Mouse (Mus musculus) v-Abl transformed pro-B cells (cell line): ENCODE measurements around the gene Bcar1.

Source experiments
- in situ Hi-C, 2 experiments: fragments of 400-800 bp; cut with MboI; formaldehyde crosslinking; loops; one replicate each; pipeline ENCODE4 v1.15.1; 2025; ENCODE audit not compliant: unreplicated experiment in 2 of 2

Gene Bcar1

DNA sequence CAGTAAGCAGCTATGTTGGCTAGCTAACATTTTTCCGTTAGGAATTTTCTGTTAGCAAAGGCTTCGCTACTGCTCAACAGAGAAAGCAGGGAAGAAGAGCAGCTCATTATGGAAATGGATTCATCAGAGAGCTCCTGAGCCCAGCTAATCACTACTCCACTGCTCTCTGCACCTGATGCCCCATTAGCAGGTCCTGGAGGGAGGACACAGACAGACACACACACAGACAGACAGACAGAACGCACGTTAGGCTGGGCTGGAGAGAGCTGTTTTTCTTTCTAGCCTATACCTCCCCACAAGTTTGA is 26.2 kb downstream of the Bcar1 start:
- in situ Hi-C loops = loop anchor here in 1 of 2 experiments (10.0 to 25.0 kb wide), 2 partner anchors 117 to 1920 kb away; partner anchors contain the start of genes Mon1b and Syce1l

DNA sequence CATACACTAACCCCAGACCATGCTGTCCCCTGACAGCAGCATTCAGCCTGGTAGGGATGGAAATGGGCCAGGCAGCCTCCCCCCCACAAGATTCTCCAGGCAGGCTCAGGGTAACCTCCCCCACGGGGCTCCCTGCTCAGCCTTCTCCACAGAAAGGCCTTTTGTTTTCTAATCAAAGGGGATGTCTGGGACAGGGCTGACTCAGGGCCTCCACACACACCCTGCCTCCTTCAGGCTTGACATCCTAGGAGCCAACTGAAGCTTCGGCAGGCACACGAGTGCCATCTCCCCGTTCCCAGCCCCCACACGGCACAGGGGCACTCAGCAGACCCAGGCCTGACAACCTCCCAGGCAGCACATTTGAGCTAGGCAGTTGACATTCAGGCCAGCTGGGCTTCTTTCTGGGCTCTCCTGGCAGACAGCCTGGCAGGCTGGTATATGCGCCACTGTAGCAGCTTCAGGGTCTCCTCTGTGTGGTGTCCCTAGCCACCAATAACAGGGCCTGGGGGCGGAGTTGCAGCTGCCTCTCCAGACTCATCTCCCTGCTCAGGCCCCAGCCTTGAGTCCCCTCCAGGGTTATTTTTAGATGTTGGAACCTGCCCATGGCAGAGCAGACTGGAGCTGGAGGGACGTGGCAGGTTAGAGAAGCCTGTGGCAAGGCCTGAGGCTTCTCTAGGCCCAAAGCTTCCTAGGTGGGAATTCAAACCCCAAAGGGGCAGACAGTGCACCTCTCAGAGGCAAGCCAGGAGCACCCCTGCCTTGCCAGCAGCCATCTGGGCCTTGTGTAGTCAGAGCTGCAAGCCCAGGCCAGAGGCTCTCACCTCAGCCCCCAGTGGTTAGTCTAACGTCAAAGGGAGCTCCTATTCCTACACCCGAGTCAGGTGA is 26.8 kb downstream of the Bcar1 start:
- in situ Hi-C loops = loop anchor here in 1 of 2 experiments (10.0 to 25.0 kb wide), 2 partner anchors 118 to 1920 kb away; partner anchors contain the start of genes Mon1b and Syce1l

DNA sequence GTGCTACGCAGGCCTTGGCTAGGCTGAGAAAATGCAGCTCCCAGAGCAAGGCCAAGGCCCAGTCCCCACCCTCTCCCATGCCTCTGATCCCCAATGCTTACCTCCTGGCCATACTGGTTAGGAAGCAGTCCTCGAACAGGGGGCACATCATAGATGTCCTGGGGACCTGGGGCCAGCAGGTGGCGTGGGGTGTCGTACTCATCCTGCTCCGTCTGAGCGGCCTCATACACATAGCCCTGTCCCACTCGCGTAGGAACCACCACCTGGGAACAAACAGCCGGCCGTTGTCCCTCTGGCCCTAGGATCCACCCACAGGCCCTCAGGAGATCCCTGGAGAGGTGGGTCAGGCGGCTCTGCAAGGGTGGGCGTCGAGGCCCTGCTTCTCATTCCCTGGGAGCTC is 28.1 kb downstream of the Bcar1 start:
- in situ Hi-C loops = loop anchor here in 1 of 2 experiments (10.0 to 25.0 kb wide), 2 partner anchors 119 to 1922 kb away; partner anchors contain the start of genes Mon1b and Syce1l

DNA sequence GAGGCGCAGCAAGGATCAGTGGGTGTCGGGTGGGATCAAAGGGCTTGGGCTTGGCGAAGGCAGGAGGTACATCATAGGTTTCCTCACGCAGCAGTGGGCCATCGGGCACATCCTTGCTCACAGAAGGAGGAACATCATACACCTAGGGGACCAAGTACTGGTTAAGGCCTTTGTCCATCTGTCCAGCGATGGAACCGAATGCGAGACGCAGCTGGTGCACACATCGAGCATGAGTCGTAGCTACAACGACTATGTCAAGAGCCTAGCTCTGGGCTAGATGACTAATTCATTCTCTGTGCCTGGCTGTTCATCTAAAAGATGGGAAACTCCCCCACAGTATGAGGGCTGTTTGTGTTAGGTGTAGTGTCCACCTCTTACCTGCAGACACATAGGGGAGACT is 29.3 kb downstream of the Bcar1 start:
- in situ Hi-C loops = loop anchor here in 1 of 2 experiments (10.0 to 25.0 kb wide), 2 partner anchors 121 to 1923 kb away; partner anchors contain the start of genes Mon1b and Syce1l

DNA sequence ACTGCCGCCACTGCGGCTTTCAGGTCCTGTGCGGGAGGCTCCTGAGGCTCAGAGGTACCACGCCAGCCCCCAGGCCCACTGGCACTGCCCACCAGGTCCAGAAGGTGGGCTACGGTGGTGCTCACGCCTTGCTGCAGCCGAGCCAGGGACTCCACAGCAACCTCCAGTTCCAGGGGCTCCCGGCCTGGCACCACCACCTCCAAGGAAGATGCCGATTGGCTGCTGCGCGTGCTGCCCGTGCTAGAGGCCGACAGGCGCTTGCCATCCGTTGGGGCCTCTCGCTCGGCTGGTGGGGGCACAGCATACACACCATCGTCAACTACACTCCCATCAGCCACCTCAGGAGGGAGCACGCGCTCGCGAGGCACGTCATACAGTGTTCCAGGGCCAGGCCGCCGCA is 29.8 kb downstream of the Bcar1 start:
- in situ Hi-C loops = loop anchor here in 1 of 2 experiments (10.0 to 25.0 kb wide), 2 partner anchors 121 to 1923 kb away; partner anchors contain the start of genes Mon1b and Syce1l

DNA sequence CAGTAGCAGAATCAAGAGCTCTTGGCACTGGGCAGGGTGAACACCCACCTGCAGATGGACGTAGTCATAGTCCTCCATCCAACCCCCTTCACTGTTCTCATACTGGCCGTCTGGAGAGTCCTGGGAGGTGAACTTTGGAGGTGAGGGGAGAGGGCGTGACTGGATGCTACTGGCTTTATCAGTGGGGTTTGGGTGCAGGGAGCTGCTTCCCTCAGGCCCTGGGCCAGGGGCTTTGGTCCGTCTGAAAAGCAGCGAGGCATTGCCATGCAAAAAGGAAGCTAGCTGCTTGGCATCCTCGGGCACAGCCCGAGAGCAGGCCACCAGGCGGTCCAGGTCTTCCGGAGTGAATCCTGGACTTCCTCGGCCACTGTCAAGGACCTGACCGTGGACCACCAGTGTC is 30.3 kb downstream of the Bcar1 start:
- in situ Hi-C loops = loop anchor here in 1 of 2 experiments (10.0 to 25.0 kb wide), 2 partner anchors 122 to 1924 kb away; partner anchors contain the start of genes Mon1b and Syce1l

DNA sequence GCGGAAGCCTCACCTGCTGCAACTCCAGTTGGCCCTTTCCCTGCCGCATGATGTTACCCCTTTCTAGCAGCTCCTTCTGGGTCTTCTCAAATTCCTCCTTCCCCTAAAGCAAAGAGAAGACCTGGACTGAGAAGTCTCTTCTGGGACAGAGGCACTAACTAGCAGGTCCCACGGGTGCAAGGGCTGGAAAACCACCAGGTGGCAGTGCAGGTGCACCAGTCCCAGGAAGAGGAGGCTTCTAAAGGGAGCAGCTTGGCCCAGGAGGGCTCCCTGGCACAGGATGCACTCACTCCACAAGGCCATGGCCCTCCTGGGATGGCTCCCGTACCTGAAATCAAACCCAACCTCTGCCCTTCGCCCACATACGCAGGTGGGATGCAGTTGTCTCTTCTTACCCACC is 31.0 kb downstream of the Bcar1 start:
- in situ Hi-C loops = loop anchor here in 1 of 2 experiments (10.0 to 25.0 kb wide), 2 partner anchors 122 to 1925 kb away; partner anchors contain the start of genes Mon1b and Syce1l

DNA sequence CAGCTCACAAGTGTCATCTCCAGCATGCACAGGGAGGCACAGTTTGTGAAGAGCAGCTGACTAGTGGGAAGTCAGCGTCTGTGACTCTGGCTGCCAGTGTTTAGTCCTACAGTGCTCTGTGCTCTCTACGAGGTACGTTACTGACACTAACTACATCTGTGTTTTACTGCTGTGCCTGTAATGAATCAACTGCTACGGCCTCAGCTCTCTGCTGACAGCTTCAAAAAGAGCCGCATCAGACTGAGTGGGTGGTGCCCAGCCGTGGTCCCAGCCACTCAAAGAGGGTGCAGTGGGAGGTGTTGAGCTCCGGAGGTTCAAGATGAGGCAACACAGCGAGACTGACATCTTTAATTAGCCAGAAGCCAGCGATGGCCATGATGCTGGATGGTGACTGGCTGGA is 31.5 kb downstream of the Bcar1 start:
- in situ Hi-C loops = loop anchor here in 1 of 2 experiments (10.0 to 25.0 kb wide), 2 partner anchors 123 to 1925 kb away; partner anchors contain the start of genes Mon1b and Syce1l

DNA sequence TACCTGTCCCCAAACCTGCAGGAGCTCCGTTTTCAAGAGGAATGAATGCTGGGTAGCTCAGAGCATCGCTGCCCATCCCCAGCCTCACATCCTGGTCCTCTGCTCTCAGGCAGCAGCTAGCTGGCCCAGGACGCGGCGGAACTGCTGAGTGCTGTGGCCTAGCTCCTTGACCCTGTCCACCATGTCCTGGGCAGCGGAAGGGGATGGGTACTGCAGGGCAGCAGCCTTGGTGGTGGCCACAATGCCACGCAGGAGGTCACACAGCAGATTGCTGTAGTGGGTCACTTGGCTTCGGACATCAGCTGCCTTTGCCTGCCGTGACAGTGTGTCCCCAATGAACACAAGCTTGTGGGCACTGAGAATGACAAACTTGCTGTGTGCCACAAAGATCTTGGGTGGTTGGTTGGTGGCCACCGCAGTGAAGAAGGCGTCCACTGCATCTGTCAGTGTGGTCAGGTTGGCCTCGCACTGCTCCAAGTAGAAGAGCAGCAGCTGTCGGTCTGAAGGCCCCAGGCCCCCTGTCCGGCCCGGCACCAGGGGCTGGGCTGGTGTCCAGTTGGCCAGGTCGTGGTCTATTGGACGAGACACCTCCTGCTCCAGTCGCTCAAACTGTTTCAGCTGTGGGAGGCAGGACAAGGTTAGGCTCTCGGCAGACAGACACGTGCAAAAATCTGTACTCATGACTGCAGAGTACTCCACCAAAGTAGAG is 32.7 kb downstream of the Bcar1 start:
- in situ Hi-C loops = loop anchor here in 1 of 2 experiments (10.0 to 25.0 kb wide), 2 partner anchors 124 to 1926 kb away; partner anchors contain the start of genes Mon1b and Syce1l

DNA sequence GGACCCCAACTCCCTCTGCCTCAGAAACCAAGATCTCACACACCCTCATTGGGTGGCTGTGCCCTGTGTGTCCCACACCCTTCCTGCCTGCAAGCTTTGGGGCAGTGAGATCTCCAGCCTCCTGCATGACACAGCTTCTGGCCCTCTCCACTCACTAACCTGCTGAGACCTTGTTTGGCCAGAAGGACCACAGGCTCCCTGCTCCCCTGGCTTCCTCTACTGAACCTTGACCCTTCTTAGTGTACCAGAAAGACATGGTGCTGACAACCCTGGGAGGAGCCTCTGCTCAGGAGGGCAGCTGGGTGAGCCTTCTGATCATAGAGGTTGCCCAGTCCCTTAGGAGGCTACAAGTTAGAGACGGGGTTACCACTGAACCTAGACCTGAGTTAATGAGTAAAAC is 34.4 kb downstream of the Bcar1 start:
- in situ Hi-C loops = loop anchor here in 1 of 2 experiments (25.0 kb wide), 1 partner anchor 1928 kb away; the partner anchor contains the start of genes Mon1b and Syce1l

DNA sequence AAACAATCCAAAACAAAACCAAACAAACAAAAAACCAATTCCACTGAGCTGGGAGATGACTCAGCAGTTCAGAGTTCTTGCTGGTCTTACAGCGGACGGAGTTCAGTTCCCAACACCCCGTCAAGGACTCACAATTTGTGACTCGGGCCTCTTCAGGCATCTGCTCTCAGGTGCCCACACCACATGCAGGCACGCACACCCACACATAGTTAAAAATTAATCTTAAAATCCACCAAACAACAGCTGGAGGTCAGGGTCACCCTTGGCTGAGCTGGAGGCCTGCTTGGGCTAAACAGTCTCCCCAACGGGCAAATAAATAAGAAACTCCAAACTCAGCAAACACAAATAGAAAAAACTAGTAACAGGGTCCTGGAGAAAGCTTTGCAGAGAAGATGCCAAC is 35.3 kb downstream of the Bcar1 start:
- in situ Hi-C loops = loop anchor here in 1 of 2 experiments (25.0 kb wide), 1 partner anchor 1929 kb away; the partner anchor contains the start of genes Mon1b and Syce1l

DNA sequence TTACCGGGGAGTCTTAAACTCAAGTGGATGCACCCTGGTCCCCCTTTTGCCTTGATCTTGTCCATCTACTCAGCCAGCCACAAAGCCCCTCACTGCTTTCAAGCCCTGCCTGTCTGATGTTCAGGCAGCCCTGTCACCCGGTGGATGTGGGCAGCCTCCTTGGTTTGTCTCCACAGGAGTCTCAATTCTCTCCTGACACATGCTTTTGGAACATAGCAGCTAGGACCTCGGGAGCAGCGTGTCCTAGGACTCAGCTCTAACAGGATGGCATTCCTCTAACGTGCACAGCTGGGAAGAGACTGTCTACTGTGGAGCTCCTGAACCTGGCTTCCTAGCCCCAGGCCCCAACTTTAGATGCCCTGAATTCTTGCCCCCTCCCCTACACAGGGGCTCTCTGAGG is 37.9 kb downstream of the Bcar1 start:
- in situ Hi-C loops = loop anchor here in 1 of 2 experiments (25.0 kb wide), 1 partner anchor 1932 kb away; the partner anchor contains the start of genes Mon1b and Syce1l

DNA sequence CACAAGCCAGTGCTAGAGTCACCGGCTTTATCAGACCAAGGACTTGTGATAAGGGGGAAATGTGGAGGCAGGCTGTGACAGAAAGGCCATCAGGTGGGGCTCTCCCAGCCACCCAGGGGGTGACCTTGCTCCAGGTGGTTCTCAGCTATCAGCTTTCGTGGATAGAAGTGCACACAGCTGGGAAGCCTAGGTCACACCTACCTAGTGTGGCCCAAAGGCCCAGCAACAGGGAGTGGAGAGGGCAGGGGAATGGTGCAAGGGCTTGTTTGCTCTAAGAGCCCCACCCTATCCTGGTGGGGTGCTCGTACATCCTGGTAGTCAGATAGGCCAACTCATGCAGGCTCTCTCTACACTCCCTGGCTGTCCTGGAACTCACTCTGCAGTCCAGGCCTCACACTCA is 38.4 kb downstream of the Bcar1 start:
- in situ Hi-C loops = loop anchor here in 1 of 2 experiments (25.0 kb wide), 1 partner anchor 1932 kb away; the partner anchor contains the start of genes Mon1b and Syce1l

DNA sequence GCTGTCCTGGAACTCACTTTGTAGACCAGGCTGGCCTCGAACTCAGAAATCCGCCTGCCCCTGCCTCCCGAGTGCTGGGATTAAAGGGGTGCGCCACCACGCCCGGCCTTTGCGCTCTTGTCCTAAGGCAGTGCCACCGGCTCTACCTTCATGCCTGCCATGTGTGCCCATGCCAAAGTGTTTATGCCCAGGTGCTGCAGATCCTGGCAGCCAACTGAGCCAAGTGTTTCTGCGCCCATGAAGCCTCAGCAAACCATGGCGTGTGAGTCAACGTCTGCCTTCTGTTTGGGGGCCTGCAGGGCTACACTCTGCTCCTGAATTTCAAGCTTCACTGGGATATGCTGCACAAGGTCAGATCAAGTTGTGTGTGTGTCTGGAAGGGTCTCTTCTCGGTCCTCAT is 39.0 kb downstream of the Bcar1 start:
- in situ Hi-C loops = loop anchor here in 1 of 2 experiments (25.0 kb wide), 1 partner anchor 1933 kb away; the partner anchor contains the start of genes Mon1b and Syce1l

DNA sequence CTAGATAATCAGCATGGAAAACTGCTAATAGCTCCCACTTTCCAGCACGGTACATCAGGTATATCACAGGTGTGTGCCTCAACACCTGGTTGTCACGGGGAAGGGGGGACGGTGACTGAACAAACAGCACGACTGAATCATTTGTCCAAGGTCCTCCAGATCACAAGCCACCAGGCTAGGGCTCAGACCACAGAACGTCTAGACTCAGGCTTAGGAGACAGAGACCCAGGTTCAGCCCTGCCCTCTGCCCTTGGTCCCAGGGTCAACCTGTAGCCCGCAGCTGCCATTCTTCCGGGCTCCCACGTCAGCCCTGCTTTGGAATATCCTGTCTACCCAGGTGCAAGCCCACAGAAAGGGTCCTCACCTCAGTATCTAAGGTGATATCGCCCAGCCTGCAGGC is 42.2 kb downstream of the Bcar1 start:
- in situ Hi-C loops = loop anchor here in 1 of 2 experiments (25.0 kb wide), 1 partner anchor 1936 kb away; the partner anchor contains the start of genes Mon1b and Syce1l

DNA sequence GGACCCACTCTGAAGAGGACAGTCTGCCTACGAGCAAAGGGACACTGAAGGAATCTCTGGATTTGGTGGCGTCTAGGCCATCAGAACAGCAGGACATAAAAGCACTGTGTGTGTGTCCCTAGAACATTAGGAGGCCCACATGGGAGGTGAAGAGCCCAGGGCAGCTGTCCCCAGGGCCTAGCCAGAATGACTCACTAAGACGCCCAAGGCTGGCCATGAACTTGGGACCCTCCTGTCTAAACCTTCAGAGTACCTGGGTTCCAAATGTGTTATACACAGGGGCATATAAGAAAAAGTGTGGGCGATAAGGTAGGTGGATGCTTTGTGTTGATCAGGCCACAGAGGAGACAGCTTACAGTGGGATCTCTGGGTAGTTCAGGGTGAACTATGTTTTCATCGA is 42.9 kb downstream of the Bcar1 start:
- in situ Hi-C loops = loop anchor here in 1 of 2 experiments (25.0 kb wide), 1 partner anchor 1937 kb away; the partner anchor contains the start of genes Mon1b and Syce1l

DNA sequence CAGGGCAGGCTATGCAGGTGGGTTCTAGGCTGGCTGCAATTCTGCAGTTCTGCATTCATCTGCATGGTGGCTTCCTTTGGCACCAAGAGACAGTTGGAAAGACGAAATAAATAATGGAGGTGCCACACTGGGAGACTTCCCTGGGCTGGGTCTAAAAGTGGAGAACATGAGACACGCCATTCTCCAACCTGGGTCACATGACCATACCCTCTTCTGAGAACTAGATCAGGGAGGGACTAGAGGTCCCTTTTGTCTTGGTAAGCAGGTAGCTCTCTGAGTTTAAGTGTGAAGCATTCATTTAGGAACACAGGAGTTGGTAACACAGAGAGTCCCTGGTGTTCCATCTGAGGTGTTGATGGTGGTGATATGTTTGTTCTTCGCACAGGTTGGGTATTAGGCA is 43.4 kb downstream of the Bcar1 start:
- in situ Hi-C loops = loop anchor here in 1 of 2 experiments (25.0 kb wide), 1 partner anchor 1937 kb away; the partner anchor contains the start of genes Mon1b and Syce1l

DNA sequence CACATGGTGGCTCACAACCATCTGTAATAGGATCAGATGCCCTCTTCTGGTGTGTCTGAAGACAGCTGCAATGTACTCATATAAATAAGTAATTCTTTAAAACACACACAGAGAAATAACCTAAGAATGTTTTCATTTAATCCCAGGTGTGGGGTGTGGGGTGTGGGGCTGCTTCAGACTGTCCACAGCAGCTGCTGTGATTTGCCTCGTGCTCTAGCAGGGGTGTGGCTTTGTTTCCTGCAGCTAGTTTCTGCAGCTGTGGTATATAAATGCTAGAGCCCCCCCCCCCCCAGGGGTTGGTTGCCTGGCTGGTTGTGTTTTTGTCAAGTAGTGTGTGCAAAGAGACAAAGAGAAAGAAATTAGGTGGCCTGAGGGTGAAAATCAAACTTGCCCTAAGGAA is 44.6 kb downstream of the Bcar1 start:
- in situ Hi-C loops = no loop called here

DNA sequence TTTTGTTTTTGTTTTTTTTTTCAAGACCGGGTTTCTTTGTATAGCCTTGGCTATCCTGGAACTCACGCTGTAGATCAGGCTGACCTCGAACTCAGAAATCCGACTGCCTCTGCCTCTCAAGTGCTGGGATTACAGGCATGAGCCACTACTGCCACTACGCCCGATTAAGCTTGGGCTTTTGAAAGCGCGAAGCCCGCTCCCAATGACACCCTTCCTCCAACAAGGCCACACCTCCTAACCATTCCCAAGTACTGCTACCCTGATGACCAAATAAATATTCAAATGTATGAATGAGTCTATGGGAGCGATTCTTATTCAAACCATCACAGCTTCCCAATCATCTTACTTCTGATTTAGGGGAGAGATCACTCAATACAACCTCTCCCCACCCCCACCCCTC is 46.0 kb downstream of the Bcar1 start:
- in situ Hi-C loops = no loop called here

DNA sequence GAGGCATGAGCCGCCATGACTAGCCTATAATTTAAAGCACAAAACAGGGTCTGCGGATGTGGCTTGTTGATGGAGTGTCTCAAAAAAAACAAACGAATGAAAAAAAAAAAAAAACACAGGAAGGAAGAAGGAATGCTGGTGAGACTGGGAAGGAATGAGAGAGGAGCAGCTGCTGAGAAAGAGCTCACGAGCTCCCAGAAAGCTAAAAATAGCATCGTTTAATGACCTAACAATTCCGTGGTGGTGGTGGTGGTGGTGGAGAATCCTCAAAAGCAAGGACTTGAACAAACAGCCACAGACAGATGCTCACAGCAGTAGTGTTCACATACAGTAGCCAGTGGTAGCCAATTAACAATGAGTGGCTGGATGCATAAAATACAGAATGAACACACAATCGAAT is 48.2 kb downstream of the Bcar1 start:
- in situ Hi-C loops = no loop called here
